Mouse (Mus musculus): ENCODE results near the gene Icos. TPM values are rescaled to one million over a fixed set of nuclear protein-coding genes. Genes with fewer than 3 reads are reported as not detected.

Gene Icos
- polyA plus RNA-seq, 1 experiment from 2014 or later, result 0.13 TPM

GRCm38 (mm10) chr1:61046055-61046705, 68.5 kb downstream of the Icos start:
- H3K27me3 ChIP-seq (ENCODE audit: control insufficient read depth, insufficient read depth, low read length), result no peaks in the 10 kb centered on the region
- no peaks in the 10 kb centered on the region for H3K9me3 ChIP-seq (replicated peaks; ENCODE audit: control insufficient read depth, low read length)
- no peak overlapping the region for H3K4me2 ChIP-seq (ENCODE audit: low read depth, low read length)
- H3K36me3 ChIP-seq (replicated peaks; ENCODE audit: control insufficient read depth, insufficient read depth, low read depth, low read length), result no peaks in the 10 kb centered on the region
- no peak overlapping the region for H3K27ac ChIP-seq (replicated peaks; ENCODE audit: low read depth, low read length)
- no peak overlapping the region for H3K9ac ChIP-seq (replicated peaks; ENCODE audit: low read length)
- H3K4me3 ChIP-seq (ENCODE audit: low read depth, low read length), result no peak overlapping the region
- 94% methylated on average over 3 of the region's 3 CpGs for WGBS
- ATAC-seq (replicated peaks; ENCODE audit: insufficient number of reproducible peaks, low FRiP score, low TSS enrichment, low read depth), result no peak
- DNase-seq (ENCODE audit: low spot score), result no peak
- no peaks in the 10 kb centered on the region for H3K4me1 ChIP-seq (ENCODE audit: control insufficient read depth, insufficient read depth, low read length)

- H3K9ac ChIP-seq (replicated peaks; ENCODE audit: low read length), result no peak overlapping the region
- DNase-seq (ENCODE audit: low spot score) (no peak), ATAC-seq (replicated peaks; ENCODE audit: insufficient number of reproducible peaks, low FRiP score, low TSS enrichment, low read depth) (no peak)
- H3K4me2 ChIP-seq (ENCODE audit: low read depth, low read length), result no peak overlapping the region
- H3K9me3 ChIP-seq (replicated peaks; ENCODE audit: control insufficient read depth, low read length), result no peaks in the 10 kb centered on the region
- H3K27ac ChIP-seq (replicated peaks; ENCODE audit: low read depth, low read length), result no peak overlapping the region
- no peaks in the 10 kb centered on the region for H3K36me3 ChIP-seq (replicated peaks; ENCODE audit: control insufficient read depth, insufficient read depth, low read depth, low read length)
- WGBS, result 89% methylated on average over 3 of the region's 3 CpGs
- no peaks in the 10 kb centered on the region for H3K4me1 ChIP-seq (ENCODE audit: control insufficient read depth, insufficient read depth, low read length)
- no peak overlapping the region for H3K4me3 ChIP-seq (ENCODE audit: low read depth, low read length)
- no peaks in the 10 kb centered on the region for H3K27me3 ChIP-seq (ENCODE audit: control insufficient read depth, insufficient read depth, low read length)
These were observed 69.6 kb downstream of the Icos start for GRCm38 (mm10) chr1:61047336-61047735.

Other genes starting within 250 kb of the Icos start
- gene Ctla4, start 90.9 kb upstream of the Icos start, polyA plus RNA-seq (2014; fragmentation: Nextera tagmentation; extraction: Ambion mirVana), result not detected in 2 replicates

Data from embryonic facial prominence, embryonic 11.5 days (tissue).